Mouse (Mus musculus): Measurements from ENCODE around the gene Mdh2.
A peak's percentile ranks its signal among the peaks of the same experiment; 100 is the strongest.

DNA sequence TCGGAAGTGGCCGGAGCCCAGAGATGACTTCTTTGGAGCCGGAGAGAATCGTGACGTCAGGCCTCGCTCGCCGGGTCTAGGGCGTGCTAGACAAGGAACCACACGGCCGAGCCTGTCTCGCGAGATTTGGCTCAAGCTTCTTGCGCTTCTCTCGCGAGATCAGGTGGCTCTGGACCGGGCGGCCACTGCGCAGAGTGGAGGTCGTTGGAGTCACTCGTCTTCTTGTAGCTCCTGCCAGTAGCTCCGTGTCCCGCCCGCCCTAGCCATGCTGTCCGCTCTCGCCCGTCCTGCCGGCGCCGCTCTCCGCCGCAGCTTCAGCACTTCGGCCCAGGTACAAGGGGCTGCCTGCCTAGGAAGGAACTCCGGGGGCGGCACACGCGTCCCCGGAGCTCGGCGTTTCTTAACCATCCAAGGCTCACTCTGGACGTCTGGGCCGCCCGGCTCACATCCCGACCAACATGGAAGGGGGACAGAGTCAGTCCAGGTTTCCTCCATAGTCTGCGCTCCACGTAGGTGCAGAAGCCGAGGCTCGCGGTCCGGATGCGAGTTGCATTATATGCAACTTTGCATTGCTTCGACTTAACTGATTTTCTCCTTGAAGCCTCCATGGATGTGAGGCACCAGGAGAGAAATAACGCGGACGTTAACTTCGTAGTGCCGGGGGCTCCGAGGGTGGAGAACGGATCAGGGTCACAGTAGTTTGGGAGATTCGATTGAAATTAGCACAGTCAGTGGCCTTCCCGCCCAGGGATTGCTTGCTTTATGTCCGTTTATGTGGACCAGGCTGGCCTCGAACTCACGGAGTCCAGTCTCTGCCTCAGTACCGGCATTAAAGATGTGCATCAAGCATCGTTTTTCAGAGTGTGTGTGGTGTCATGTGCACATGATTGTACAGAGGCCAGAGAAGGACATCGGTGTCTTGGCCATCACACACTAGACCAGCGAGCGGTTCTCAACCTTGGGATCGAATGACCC lies at the start of gene Mdh2:
- TF ChIP-seq ZC3H11A (IDR thresholded peaks at IDR 0.05; ENCODE audit: borderline replicate concordance, low read depth, low read length) = no peak
- no peak for TF ChIP-seq MAFK (IDR thresholded peaks at IDR 0.05; ENCODE audit: insufficient read depth, low read depth, low read length)
- peak; percentile 100 for TF ChIP-seq CHD2 (IDR thresholded peaks at IDR 0.05; ENCODE audit: low read depth, low read length)
- TF ChIP-seq HCFC1 (IDR thresholded peaks at IDR 0.05; ENCODE audit: borderline replicate concordance, insufficient read depth, low read length) = 0 out of 2 replicates have a peak, but pooled peaks have one; percentile 8
- no peak for TF ChIP-seq ZNF384 (IDR thresholded peaks at IDR 0.05; ENCODE audit: low read depth, low read length)

Measured in ES-E14 (cell line).